Mouse (Mus musculus) thymus, adult 2 months (tissue): Measurements from ENCODE around the gene Zbtb18.

Experiments used
- CTCF ChIP-seq: fragments of 200-500 bp; IDR thresholded peaks from 2 replicates; pipeline ENCODE4 v1.5.1; 2012; ENCODE audit warnings: mild to moderate bottlenecking, control low read depth, low read length, moderate library complexity, borderline replicate concordance; ENCODE audit not compliant: control insufficient read depth, poor library complexity, insufficient read depth; ENCODE audit errors: extremely low read depth
- POLR2A ChIP-seq: fragments of 200-500 bp; IDR thresholded peaks from 2 replicates; pipeline ENCODE4 v1.6.1; 2012; ENCODE audit warnings: mild to moderate bottlenecking, low read length, control low read depth, moderate library complexity; ENCODE audit not compliant: control insufficient read depth, poor library complexity, insufficient read depth; ENCODE audit errors: extremely low read depth

- TF ChIP-seq CTCF: no peak
- no peak for TF ChIP-seq POLR2A
These were observed 22.8 kb upstream of the Zbtb18 start for GRCm38 (mm10) chr1:177419331-177419730.
